Comparison of ENCODE assay signal across 9 mouse cellular contexts in genomic region chrX:143518168-143518901, GRCm38 (mm10). TPM values are rescaled to one million over a fixed set of nuclear protein-coding genes. Genes with fewer than 3 reads are reported as not detected.
DNase-seq lines count a peak whose midpoint lies in the region; ATAC-seq and TF ChIP-seq lines count a peak whose summit lies in the region.
"Had no signal": no experiment of that assay in that cellular context is flagged by ENCODE, and none has a peak within 500 bp of the region (broad histone marks: within the 10 kb centered on the region; RNA-seq: fewer than 3 reads in every experiment).

Gene Pak3 (plus strand): TSS chrX:143518591.

- H3K9ac ChIP-seq in heart, embryonic 13.5 days: peak within 1 kb of the TSS; percentile 69
- H3K9ac ChIP-seq in heart, adult 2 months (ENCODE audit: low read depth, low read length): no peak within 1 kb of the TSS
- 0 out of 2 replicates have a peak within 1 kb of the TSS, but pooled peaks have one; percentile 4 for H3K9ac ChIP-seq in embryonic facial prominence, embryonic 15.5 days
- H3K9ac ChIP-seq in intestine, embryonic 15.5 days: no peak within 1 kb of the TSS
- no peak within 1 kb of the TSS for H3K9ac ChIP-seq in stomach, embryonic 16.5 days (ENCODE audit: low read length)

- no peak for ATAC-seq in heart, embryonic 13.5 days (ENCODE audit: extremely low read depth, insufficient number of reproducible peaks, low FRiP score, low TSS enrichment)
- ATAC-seq in embryonic facial prominence, embryonic 15.5 days (ENCODE audit: insufficient number of reproducible peaks, low FRiP score, low TSS enrichment, low read depth): no peak
- no peak; the same call in 1 of the 2 replicates for ATAC-seq in intestine, embryonic 15.5 days
- no peak for ATAC-seq in stomach, embryonic 16.5 days (ENCODE audit: insufficient read depth, low FRiP score)

- H3K4me1 ChIP-seq in heart, embryonic 13.5 days: no peaks in the 10 kb centered on the region
- H3K4me1 ChIP-seq in heart, adult 2 months (ENCODE audit: control insufficient read depth, insufficient read depth, low read length): no peaks in the 10 kb centered on the region
- H3K4me1 ChIP-seq in embryonic facial prominence, embryonic 15.5 days: no peaks in the 10 kb centered on the region
- no peaks in the 10 kb centered on the region for H3K4me1 ChIP-seq in intestine, embryonic 15.5 days (replicated peaks)
- no peaks in the 10 kb centered on the region for H3K4me1 ChIP-seq in stomach, embryonic 16.5 days (ENCODE audit: control insufficient read depth, insufficient read depth, low read length)

- H3K4me2 ChIP-seq in heart, embryonic 13.5 days: peak within 1 kb of the TSS; percentile 72
- peak within 1 kb of the TSS; percentile 54 for H3K4me2 ChIP-seq in embryonic facial prominence, embryonic 15.5 days (replicated peaks)
- H3K4me2 ChIP-seq in intestine, embryonic 15.5 days (replicated peaks): peak within 1 kb of the TSS; percentile 56
- H3K4me2 ChIP-seq in stomach, embryonic 16.5 days (ENCODE audit: low read depth, low read length): peak within 1 kb of the TSS; percentile 51

- H3K27me3 ChIP-seq in heart, embryonic 13.5 days (replicated peaks): peaks cover 25% of the 10 kb centered on the region
- H3K27me3 ChIP-seq in heart, adult 2 months (ENCODE audit: control insufficient read depth, insufficient read depth, low read length): no peaks in the 10 kb centered on the region
- H3K27me3 ChIP-seq in embryonic facial prominence, embryonic 15.5 days: peaks cover 7% of the 10 kb centered on the region; the same call in 1 of the 2 replicates
- H3K27me3 ChIP-seq in intestine, embryonic 15.5 days (replicated peaks): peaks cover 9% of the 10 kb centered on the region
- H3K27me3 ChIP-seq in stomach, embryonic 16.5 days (ENCODE audit: control insufficient read depth, insufficient read depth, low read length): peaks cover 7% of the 10 kb centered on the region; the same call in 1 of the 2 replicates

- TF ChIP-seq CTCF in heart, adult 2 months (IDR thresholded peaks at IDR 0.05): no peak

- H3K9me3 ChIP-seq in heart, embryonic 13.5 days: no peaks in the 10 kb centered on the region
- no peaks in the 10 kb centered on the region for H3K9me3 ChIP-seq in embryonic facial prominence, embryonic 15.5 days (replicated peaks)
- no peaks in the 10 kb centered on the region for H3K9me3 ChIP-seq in intestine, embryonic 15.5 days
- no peaks in the 10 kb centered on the region for H3K9me3 ChIP-seq in stomach, embryonic 16.5 days (replicated peaks; ENCODE audit: control insufficient read depth, low read length)
- H3K9me3 ChIP-seq: G1E had no signal

- H3K27ac ChIP-seq in heart, embryonic 13.5 days (replicated peaks): no peak within 1 kb of the TSS
- no peak within 1 kb of the TSS for H3K27ac ChIP-seq in heart, adult 2 months
- no peak within 1 kb of the TSS for H3K27ac ChIP-seq in embryonic facial prominence, embryonic 15.5 days (replicated peaks)
- no peak within 1 kb of the TSS for H3K27ac ChIP-seq in intestine, embryonic 15.5 days
- H3K27ac ChIP-seq in stomach, embryonic 16.5 days (ENCODE audit: low read length): no peak within 1 kb of the TSS

- no peak for TF ChIP-seq EP300 in heart, adult 2 months (IDR thresholded peaks at IDR 0.05; ENCODE audit: insufficient read depth, low read depth, low read length)

- TF ChIP-seq POLR2A in heart, adult 2 months (IDR thresholded peaks at IDR 0.05; ENCODE audit: insufficient read depth, low read depth, low read length): no peak

- WGBS in heart, embryonic 13.5 days: 13% methylated on average over 23 of the region's 23 CpGs
- WGBS in heart, adult 2 months: 17% methylated on average over 23 of the region's 23 CpGs
- WGBS in embryonic facial prominence, embryonic 15.5 days: 21% methylated on average over 23 of the region's 23 CpGs
- 15% methylated on average over 23 of the region's 23 CpGs for WGBS in intestine, embryonic 15.5 days
- 13% methylated on average over 23 of the region's 23 CpGs for WGBS in stomach, embryonic 16.5 days

- no peaks in the 10 kb centered on the region for H3K79me2 ChIP-seq in heart, adult 2 months (replicated peaks; ENCODE audit: control insufficient read depth, insufficient read depth, low read length)

- DNase-seq in heart, adult 2 months: no peak
- no peak for DNase-seq in adrenal gland, adult 8-10 months
- DNase-seq in mesoderm, embryonic 11.5 days (ENCODE audit: low read depth, low spot score): peak; percentile 18
- no peak for DNase-seq in urinary bladder, adult 2 months (ENCODE audit: low spot score)

- H3K4me3 ChIP-seq in heart, embryonic 13.5 days: peak within 1 kb of the TSS; percentile 48
- H3K4me3 ChIP-seq in heart, adult 2 months: no peak within 1 kb of the TSS
- H3K4me3 ChIP-seq in embryonic facial prominence, embryonic 15.5 days (replicated peaks): peak within 1 kb of the TSS; percentile 41
- peak within 1 kb of the TSS; percentile 22 for H3K4me3 ChIP-seq in intestine, embryonic 15.5 days (replicated peaks)
- peak within 1 kb of the TSS; percentile 38 for H3K4me3 ChIP-seq in stomach, embryonic 16.5 days (replicated peaks; ENCODE audit: low read length)

- intact Hi-C loops in heart, adult 2 months (cut with DNase I): no loop called here

- H3K36me3 ChIP-seq in heart, embryonic 13.5 days: no peaks in the 10 kb centered on the region
- no peaks in the 10 kb centered on the region for H3K36me3 ChIP-seq in heart, adult 2 months (ENCODE audit: control insufficient read depth, insufficient read depth, low read length)
- H3K36me3 ChIP-seq in embryonic facial prominence, embryonic 15.5 days: no peaks in the 10 kb centered on the region
- H3K36me3 ChIP-seq in intestine, embryonic 15.5 days: no peaks in the 10 kb centered on the region
- no peaks in the 10 kb centered on the region for H3K36me3 ChIP-seq in stomach, embryonic 16.5 days (ENCODE audit: control insufficient read depth, insufficient read depth, low read length)
- H3K36me3 ChIP-seq: G1E had no signal

RNA-seq across cellular contexts. Expression of gene Pak3, which starts in this region (rescaled TPM):
- 4.9 and 8.6 TPM in 2 replicates for polyA plus RNA-seq in heart, embryonic 13.5 days (2015; fragmentation: Nextera tagmentation; extraction: Ambion mirVana)
- under 1 TPM; 0.16 to 0.23 TPM for total RNA-seq in heart, adult 2 months (2021)
- 0.06 and 0.09 TPM in 2 replicates for polyA plus RNA-seq in heart, adult 2 months (2012; rRNA removed)
- total RNA-seq in adrenal gland, adult 8-10 months (2022): 10 to 100 TPM; 15.5 to 46.4 (median 34.2) TPM
- 18.0 and 18.5 TPM in 2 replicates for polyA plus RNA-seq in embryonic facial prominence, embryonic 15.5 days (2015; fragmentation: Nextera tagmentation; extraction: Ambion mirVana)
- 8.7 and 8.9 TPM in 2 replicates for polyA plus RNA-seq in intestine, embryonic 15.5 days (2015; fragmentation: Nextera tagmentation; extraction: Ambion mirVana)
- polyA plus RNA-seq in stomach, embryonic 16.5 days (2015; fragmentation: Nextera tagmentation; extraction: Ambion mirVana): 5.2 and 6.3 TPM in 2 replicates
- 1.1 and 1.3 TPM in 2 replicates for polyA plus RNA-seq in urinary bladder, adult 2 months (2012; rRNA removed)
- polyA plus RNA-seq: G1E had no signal

Comparison
In these comparisons a context has a peak if more than half of its experiments do, and no peak if none do; other contexts are left out.
1. RNA of gene Pak3 (total RNA-seq): 15.5 to 46.4 TPM in adrenal gland, adult 8-10 months; 0.16 to 0.23 TPM in heart, adult 2 months; every median in the first group is over 10 times any median in the second.
2. H3K9ac ChIP-seq: peak in heart, embryonic 13.5 days (single experiment) and embryonic facial prominence, embryonic 15.5 days (single experiment); none in heart, adult 2 months (single experiment), intestine, embryonic 15.5 days (single experiment) and stomach, embryonic 16.5 days (single experiment).
3. Peak in every context shown above with its lines, with median percentiles within 50 percentile points of each other: H3K4me2 ChIP-seq.